Mouse (Mus musculus) thymus, adult 2 months (tissue): Measurements from ENCODE around the gene Gm20716.
A peak's percentile ranks its signal among the peaks of the same experiment; 100 is the strongest.

ENCODE experiments used
- CTCF ChIP-seq: fragments of 200-500 bp; IDR thresholded peaks from 2 replicates; pipeline ENCODE4 v1.5.1; 2012; ENCODE audit warnings: mild to moderate bottlenecking, control low read depth, low read length, moderate library complexity, borderline replicate concordance; ENCODE audit not compliant: control insufficient read depth, poor library complexity, insufficient read depth; ENCODE audit errors: extremely low read depth
- POLR2A ChIP-seq: fragments of 200-500 bp; IDR thresholded peaks from 2 replicates; pipeline ENCODE4 v1.6.1; 2012; ENCODE audit warnings: mild to moderate bottlenecking, low read length, control low read depth, moderate library complexity; ENCODE audit not compliant: control insufficient read depth, poor library complexity, insufficient read depth; ENCODE audit errors: extremely low read depth

DNA sequence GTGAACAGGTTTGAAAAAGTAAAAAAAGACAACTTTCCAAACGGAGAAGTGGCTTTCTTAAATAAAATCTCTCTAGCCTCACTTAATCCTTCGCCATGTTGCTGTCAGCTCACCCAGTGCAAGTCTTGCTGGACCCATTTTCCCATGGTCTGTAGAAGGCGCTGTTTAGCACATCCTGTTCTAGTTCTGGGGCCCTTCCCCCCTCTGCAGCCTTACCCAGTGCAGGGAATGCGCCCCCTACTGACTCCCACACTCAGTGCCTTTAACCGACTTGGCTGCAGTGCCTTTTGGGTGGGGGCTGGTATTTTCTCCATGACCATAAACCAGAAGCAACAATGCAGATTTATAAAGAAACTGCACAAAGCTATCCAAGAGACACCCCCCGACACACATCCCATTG is 24.9 kb downstream of the Gm20716 start:
- TF ChIP-seq CTCF (peak; percentile 87; the same call in 1 of the 2 replicates), POLR2A (no peak)
